Comparison of ENCODE assay signal across 9 mouse cellular contexts in genomic region chr10:19811436-19812172, GRCm38 (mm10). TPM values are rescaled to one million over a fixed set of nuclear protein-coding genes. Genes with fewer than 3 reads are reported as not detected.
A peak's percentile ranks its signal among the peaks of the same experiment; 100 is the strongest.
DNase-seq lines count a peak whose midpoint lies in the region; ATAC-seq and TF ChIP-seq lines count a peak whose summit lies in the region.
"Had no signal": no experiment of that assay in that cellular context is flagged by ENCODE, and none has a peak within 500 bp of the region (broad histone marks: within the 10 kb centered on the region; RNA-seq: fewer than 3 reads in every experiment).

No protein-coding gene starts in this region.

- H3K4me2 ChIP-seq in liver, postnatal 0 days (ENCODE audit: low read depth, low read length) = no peak overlapping the region
- H3K4me2 ChIP-seq: lung, embryonic 15.5 days; stomach, embryonic 15.5 days had no signal

- no peaks in the 10 kb centered on the region for H3K27me3 ChIP-seq in liver, postnatal 0 days (ENCODE audit: insufficient read depth, low read length)
- H3K27me3 ChIP-seq: lung, embryonic 15.5 days; stomach, embryonic 15.5 days had no signal

- no peak overlapping the region for H3K4me3 ChIP-seq in ES-E14 (ENCODE audit: insufficient read depth in 1 of 2, low read depth in 1 of 2, low read length in 2 of 2, poor library complexity in 1 of 2, severe bottlenecking in 1 of 2)
- no peak overlapping the region for H3K4me3 ChIP-seq in liver, postnatal 0 days (ENCODE audit: low read depth, low read length)
- H3K4me3 ChIP-seq: lung, embryonic 15.5 days; stomach, embryonic 15.5 days had no signal

- no peak overlapping the region for H3K9ac ChIP-seq in ES-E14 (ENCODE audit: insufficient read depth, low read depth, low read length, poor library complexity, severe bottlenecking)
- H3K9ac ChIP-seq in liver, postnatal 0 days (replicated peaks) = no peak overlapping the region
- H3K9ac ChIP-seq: lung, embryonic 15.5 days; stomach, embryonic 15.5 days had no signal

- in situ Hi-C loops in ES-E14 (cut with MboI; ENCODE audit: low sequenced_read_pairs in 2 of 2, unreplicated experiment in 2 of 2) = no loop called here

- no peaks in the 10 kb centered on the region for H3K36me3 ChIP-seq in ES-E14 (ENCODE audit: control insufficient read depth, insufficient read depth, low read length, poor library complexity, severe bottlenecking)
- no peaks in the 10 kb centered on the region for H3K36me3 ChIP-seq in liver, postnatal 0 days (replicated peaks; ENCODE audit: insufficient read depth, low read length)
- H3K36me3 ChIP-seq: lung, embryonic 15.5 days; stomach, embryonic 15.5 days had no signal

- 54% methylated on average over 9 of the region's 9 CpGs for WGBS in liver, postnatal 0 days (ENCODE audit: insufficient replicate concordance)

- peak; percentile 9 for DNase-seq in kidney, adult 9 months
- DNase-seq in kidney, adult 11 months = no peak
- peak; percentile 43 for DNase-seq in CD4-positive helper T cell, adult 2 months (ENCODE audit: low read depth, low spot score)
- DNase-seq in ES-E14 (ENCODE audit: low read depth, low spot score) = no peak
- DNase-seq in embryo, embryonic 9.5 days (ENCODE audit: extremely low spot score) = peak; percentile 7
- DNase-seq in liver, postnatal 0 days = peak; percentile 31
- no peak for DNase-seq in c-Kit-positive CD71-positive TER-119-positive erythroid progenitor cells, embryonic 14.5 days (ENCODE audit: low spot score)

- H3K4me1 ChIP-seq in ES-E14 (ENCODE audit: control insufficient read depth in 2 of 2, insufficient read depth in 2 of 2, low read length in 2 of 2, poor library complexity in 1 of 2) = no peaks in the 10 kb centered on the region
- no peaks in the 10 kb centered on the region for H3K4me1 ChIP-seq in liver, postnatal 0 days (ENCODE audit: insufficient read depth)
- H3K4me1 ChIP-seq: lung, embryonic 15.5 days; stomach, embryonic 15.5 days had no signal

- H3K9me3 ChIP-seq in ES-E14 (ENCODE audit: control insufficient read depth, insufficient read depth, low read depth, low read length) = no peaks in the 10 kb centered on the region
- no peaks in the 10 kb centered on the region for H3K9me3 ChIP-seq in liver, postnatal 0 days (ENCODE audit: low read length)
- H3K9me3 ChIP-seq: lung, embryonic 15.5 days; stomach, embryonic 15.5 days had no signal

- H3K27ac ChIP-seq in ES-E14 (ENCODE audit: insufficient read depth, low read depth, low read length, poor library complexity, severe bottlenecking) = no peak overlapping the region
- no peak overlapping the region for H3K27ac ChIP-seq in liver, postnatal 0 days (ENCODE audit: low read depth)
- H3K27ac ChIP-seq: lung, embryonic 15.5 days; stomach, embryonic 15.5 days had no signal

- peak; percentile 62 for TF ChIP-seq CTCF in liver, postnatal 0 days (IDR thresholded peaks at IDR 0.05; ENCODE audit: low read depth)

- TF ChIP-seq EP300 in liver, postnatal 0 days (IDR thresholded peaks at IDR 0.05; ENCODE audit: low read depth) = no peak

- no peak for ATAC-seq in liver, postnatal 0 days

TF ChIP-seq in ES-E14, 5 proteins besides CTCF, POLR2A, EP300 and RAD21:
- TF ChIP-seq MAFK (IDR thresholded peaks at IDR 0.05; ENCODE audit: insufficient read depth, low read depth, low read length) (no peak), ZC3H11A (IDR thresholded peaks at IDR 0.05; ENCODE audit: borderline replicate concordance, low read depth, low read length) (peak; percentile 22; the same call in 1 of the 2 replicates)

RNA-seq across cellular contexts. Expression of gene Slc35d3, which starts 39.7 kb away (rescaled TPM):
- total RNA-seq in ES-E14 (2012; rRNA removed) = 0.67 and 0.69 TPM in 2 replicates
- polyA plus RNA-seq in liver, postnatal 0 days (2015; fragmentation: Nextera tagmentation; extraction: Ambion mirVana) = 2.3 and 2.7 TPM in 2 replicates

Comparison
In these comparisons a context has a peak if more than half of its experiments do, and no peak if none do; other contexts are left out.
1. DNase-seq: peak in kidney, adult 9 months (single experiment), CD4-positive helper T cell, adult 2 months (single experiment), embryo, embryonic 9.5 days (single experiment) and liver, postnatal 0 days (single experiment); none in kidney, adult 11 months (single experiment), ES-E14 (single experiment) and c-Kit-positive CD71-positive TER-119-positive erythroid progenitor cells, embryonic 14.5 days (single experiment).